Mouse (Mus musculus) spleen, adult 2 months (tissue): ENCODE results near the gene Borcs8. TPM values are rescaled to one million over a fixed set of nuclear protein-coding genes. Genes with fewer than 3 reads are reported as not detected.

Experiments
- DNase-seq, 2 experiments: peaks; one replicate each; pipeline versions ENCODE4 v3.0.0 to v3.0.0-alpha.2; 2012 to 2021; ENCODE audit warnings: low spot score in 2 of 2, low read depth in 1 of 2
- H3K27ac ChIP-seq: fragments of 200-500 bp; 2 replicates; pipeline ENCODE4 v1.5.1; 2012; ENCODE audit warnings: low read length, inconsistent platforms; ENCODE audit not compliant: insufficient read depth
- H3K27me3 ChIP-seq: fragments of 200-500 bp; 2 replicates; pipeline ENCODE4 v1.6.1; 2012; ENCODE audit warnings: mild to moderate bottlenecking, moderate library complexity, low read length, inconsistent platforms; ENCODE audit not compliant: control insufficient read depth, insufficient read depth
- H3K36me3 ChIP-seq: fragments of 200-500 bp; 2 replicates; pipeline ENCODE4 v1.6.1; 2012; ENCODE audit warnings: mild to moderate bottlenecking, low read length, inconsistent platforms; ENCODE audit not compliant: control insufficient read depth, insufficient read depth
- H3K4me1 ChIP-seq: fragments of 200-500 bp; 2 replicates; pipeline ENCODE4 v1.6.1; 2011; ENCODE audit warnings: inconsistent platforms; ENCODE audit not compliant: control insufficient read depth, insufficient read depth, insufficient read length
- H3K4me3 ChIP-seq: fragments of 200-500 bp; 2 replicates; pipeline ENCODE4 v1.5.1; 2011; ENCODE audit warnings: mild to moderate bottlenecking, inconsistent platforms; ENCODE audit not compliant: insufficient read depth, insufficient read length; ENCODE audit errors: extremely low read depth
- CTCF ChIP-seq: fragments of 200-500 bp; IDR thresholded peaks from 2 replicates; pipeline ENCODE4 v1.5.1; 2011; ENCODE audit warnings: mild to moderate bottlenecking, inconsistent platforms; ENCODE audit not compliant: insufficient read depth, insufficient read length, insufficient replicate concordance; ENCODE audit errors: extremely low read depth
- POLR2A ChIP-seq: fragments of 200-500 bp; IDR thresholded peaks from 2 replicates; pipeline ENCODE4 v1.6.1; 2011; ENCODE audit warnings: low read depth, low read length, inconsistent platforms
- WGBS: fragments of 180-500 bp; shearing (Covaris S2); methylation state at CpG from one replicate; pipeline ENCODE4 v1.1.7; 2018; 5-methylcytosine and 5-hydroxymethylcytosine counted together
- polyA plus RNA-seq: library from polyadenylated mRNA; depleted of rRNA; stranded (reverse); fragments of >200 nt; gene quantifications from 2 replicates; pipeline ENCODE4 v1.2.3, GENCODE M21; 2012; rRNA removed

The Borcs8 gene
- polyA plus RNA-seq, 1 experiment: 55.8 TPM

DNA sequence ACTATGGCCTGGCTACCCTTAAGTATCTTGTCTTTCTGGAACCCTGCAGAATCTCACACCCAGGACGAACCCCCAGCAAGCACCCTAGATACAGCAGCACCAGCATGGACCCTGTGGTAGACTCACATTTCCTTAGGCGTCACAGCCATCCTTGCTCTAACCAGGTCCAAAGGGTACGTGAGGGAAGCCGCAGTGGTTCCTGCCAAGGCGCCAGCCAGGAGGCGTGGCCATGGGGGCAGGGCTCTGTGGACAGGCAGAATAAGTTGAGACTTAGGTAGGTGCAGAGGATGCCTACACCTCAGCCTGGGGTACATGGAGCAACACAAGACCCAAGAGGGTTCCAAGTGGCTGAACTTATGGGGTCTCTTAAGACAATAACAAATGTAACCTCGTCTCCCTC is 49.4 kb downstream of the Borcs8 start:
- Histone ChIP-seq H3K27ac (no peak overlapping the region), H3K36me3 (no peaks in the 10 kb centered on the region), H3K4me3 (no peak overlapping the region), H3K27me3 (no peaks in the 10 kb centered on the region), H3K4me1 (no peaks in the 10 kb centered on the region)
- DNase-seq: no peak
- WGBS: 79% methylated on average over 7 of the region's 7 CpGs
- TF ChIP-seq CTCF (no peak), POLR2A (no peak)

GRCm38 (mm10) chr8:70193238-70193637 is 53.9 kb downstream of the Borcs8 start:
- Histone ChIP-seq H3K4me1 (no peaks in the 10 kb centered on the region), H3K4me3 (no peak overlapping the region), H3K27ac (no peak overlapping the region), H3K36me3 (no peaks in the 10 kb centered on the region), H3K27me3 (no peaks in the 10 kb centered on the region)
- TF ChIP-seq CTCF (no peak), POLR2A (no peak)
- 92% methylated on average over 5 of the region's 5 CpGs for WGBS
- no peak for DNase-seq

DNA sequence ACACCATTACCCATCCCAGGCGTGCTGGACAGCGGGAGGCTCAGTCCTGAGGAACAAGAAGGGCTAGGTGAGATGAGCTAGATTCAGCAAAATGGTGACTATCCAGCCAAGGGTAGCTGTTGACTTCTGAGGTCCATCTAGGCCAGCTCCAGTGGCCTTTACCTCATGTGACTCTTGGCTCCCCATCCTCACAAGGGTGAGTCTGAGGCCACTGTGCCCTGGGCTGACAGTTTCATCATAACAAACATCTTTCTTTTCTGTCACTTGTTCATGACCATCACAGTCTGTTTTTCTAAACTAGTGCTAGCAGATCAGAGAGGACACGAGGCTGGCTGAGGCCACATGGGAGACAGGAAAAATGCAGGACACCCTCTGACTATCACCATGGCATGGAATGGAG is 54.9 kb downstream of the Borcs8 start:
- TF ChIP-seq CTCF (no peak), POLR2A (no peak)
- 96% methylated on average over 3 of the region's 3 CpGs for WGBS
- H3K27ac ChIP-seq: no peak overlapping the region
- no peak overlapping the region for H3K4me3 ChIP-seq
- no peaks in the 10 kb centered on the region for H3K36me3 ChIP-seq
- no peaks in the 10 kb centered on the region for H3K4me1 ChIP-seq
- no peak for DNase-seq
- H3K27me3 ChIP-seq: no peaks in the 10 kb centered on the region

DNA sequence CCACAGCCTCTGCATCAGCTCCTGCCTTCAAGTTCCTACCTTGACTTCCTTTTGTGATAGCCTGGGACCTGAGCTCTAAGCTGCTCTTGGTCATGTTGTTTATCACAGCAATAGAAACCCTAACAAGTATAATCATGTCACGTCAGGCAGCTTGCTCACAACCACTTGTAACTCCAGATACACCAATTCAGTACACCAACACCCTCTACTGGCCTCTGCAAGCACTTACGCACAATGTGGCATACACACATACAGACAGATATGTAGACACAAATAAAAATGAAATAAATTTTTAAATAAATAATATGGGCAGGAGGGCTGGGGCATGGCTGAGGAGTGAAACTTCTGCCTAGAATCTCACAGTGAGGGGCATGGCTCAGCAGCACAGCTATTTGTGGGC is 56.5 kb downstream of the Borcs8 start:
- Histone ChIP-seq H3K4me1 (no peaks in the 10 kb centered on the region), H3K36me3 (no peaks in the 10 kb centered on the region), H3K4me3 (no peak overlapping the region), H3K27ac (no peak overlapping the region), H3K27me3 (no peaks in the 10 kb centered on the region)
- 87% methylated on average over 2 of the region's 2 CpGs for WGBS
- no peak for TF ChIP-seq CTCF
- TF ChIP-seq POLR2A: no peak
- DNase-seq: no peak

Other genes with a start within 250 kb of the Borcs8 start
- gene Tssk6, start 237.3 kb upstream of the Borcs8 start, polyA plus RNA-seq: 1.0 TPM in 2 replicates
- 53.8 and 76.3 TPM in 2 replicates for gene Ndufa13, start 236.9 kb upstream of the Borcs8 start, polyA plus RNA-seq
- 1.5 and 1.9 TPM in 2 replicates for gene Yjefn3, start 236.8 kb upstream of the Borcs8 start, polyA plus RNA-seq
- 45.8 and 64.6 TPM in 2 replicates for gene Gatad2a, start 143.1 kb upstream of the Borcs8 start, polyA plus RNA-seq
- 83.3 and 108 TPM in 2 replicates for gene Mau2, start 96.8 kb upstream of the Borcs8 start, polyA plus RNA-seq
- 8.9 and 9.4 TPM in 2 replicates for gene Sugp1, start 96.7 kb upstream of the Borcs8 start, polyA plus RNA-seq
- gene Tm6sf2, start 66.6 kb upstream of the Borcs8 start, polyA plus RNA-seq: 2.0 and 2.3 TPM in 2 replicates
- gene Hapln4, start 56.0 kb upstream of the Borcs8 start, polyA plus RNA-seq: 0.28 and 0.36 TPM in 2 replicates
- gene Ncan, start 18.6 kb upstream of the Borcs8 start, polyA plus RNA-seq: 0.04 and 0.09 TPM in 2 replicates
- gene Nr2c2ap, start 8.2 kb upstream of the Borcs8 start, polyA plus RNA-seq: 14.0 and 16.4 TPM in 2 replicates
- gene Rfxank, start 345 bp upstream of the Borcs8 start, polyA plus RNA-seq: 22.5 and 24.6 TPM in 2 replicates
- 2.3 and 4.3 TPM in 2 replicates for gene Mef2b, start 212 bp downstream of the Borcs8 start, polyA plus RNA-seq
- 59.9 and 76.8 TPM in 2 replicates for gene Tmem161a, start 32.9 kb downstream of the Borcs8 start, polyA plus RNA-seq
- gene Slc25a42, start 72.8 kb downstream of the Borcs8 start, polyA plus RNA-seq: 16.4 and 18.6 TPM in 2 replicates
- 38.3 and 40.0 TPM in 2 replicates for gene Sugp2, start 94.7 kb downstream of the Borcs8 start, polyA plus RNA-seq
- gene Armc6, start 95.0 kb downstream of the Borcs8 start, polyA plus RNA-seq: 11.5 and 14.1 TPM in 2 replicates
- 28.1 and 34.7 TPM in 2 replicates for gene Homer3, start 143.3 kb downstream of the Borcs8 start, polyA plus RNA-seq
- 37.4 and 44.5 TPM in 2 replicates for gene Ddx49, start 163.0 kb downstream of the Borcs8 start, polyA plus RNA-seq
- gene Cope, start 163.0 kb downstream of the Borcs8 start, polyA plus RNA-seq: 200 and 269 TPM in 2 replicates
- gene Cers1, start 176.3 kb downstream of the Borcs8 start, polyA plus RNA-seq: 0.52 and 0.61 TPM in 2 replicates
- gene Gdf1, start 190.3 kb downstream of the Borcs8 start, polyA plus RNA-seq: 0.33 and 0.40 TPM in 2 replicates
- gene Upf1, start 213.8 kb downstream of the Borcs8 start, polyA plus RNA-seq: 38.9 and 43.2 TPM in 2 replicates
- 0.46 and 0.56 TPM in 2 replicates for gene Comp, start 234.1 kb downstream of the Borcs8 start, polyA plus RNA-seq